Mouse (Mus musculus) embryonic stem cell, embryonic (primary cell): ENCODE measurements around the gene Mipol1.

Experiments
- CTCF ChIA-PET, 4 experiments: fragments of 300-600 bp in 2 of 4; fragments of 350-600 bp in 2 of 4; sonication (Branson Sonifier 250); formaldehyde crosslinking; loops; one replicate each; lab custom pipeline; 2022; ENCODE audit warnings: inconsistent platforms in 2 of 4; lab: Charles Lee
- POLR2A ChIA-PET, 4 experiments: fragments of 300-600 bp in 2 of 4; fragments of 350-600 bp in 2 of 4; sonication (Branson Sonifier 250); formaldehyde crosslinking; loops; one replicate each; lab custom pipeline; 2022; ENCODE audit warnings: antibody characterized with exemption in 4 of 4, inconsistent platforms in 1 of 4; lab: Charles Lee

Mipol1 gene

GRCm38 (mm10) chr12:57536056-57536908 is 306.1 kb downstream of the Mipol1 start:
- POLR2A ChIA-PET = interaction anchor here in 2 of 4 experiments (0.6 to 1.4 kb wide), 2 partner anchors 305 to 841 kb away, joined by 3 to 4 read pairs; no protein-coding TSS in a partner anchor
- CTCF ChIA-PET = interaction anchor here in 2 of 4 experiments (0.7 to 0.8 kb wide), 2 partner anchors 9 to 10 kb away, joined by 3 read pairs; no protein-coding TSS in a partner anchor

GRCm38 (mm10) chr12:57536909-57537670 is 306.9 kb downstream of the Mipol1 start:
- ChIA-PET CTCF (interaction anchor here in 1 of 4 experiments (0.7 kb wide), 1 partner anchor 8 kb away, joined by 3 read pairs; no protein-coding TSS in a partner anchor), POLR2A (interaction anchor here in 2 of 4 experiments (0.6 to 1.0 kb wide), 2 partner anchors 10 to 841 kb away, joined by 3 to 4 read pairs; no protein-coding TSS in a partner anchor)

GRCm38 (mm10) chr12:57537791-57538587 is 307.8 kb downstream of the Mipol1 start:
- POLR2A ChIA-PET = interaction anchor here in 1 of 4 experiments (0.6 to 1.1 kb wide), 4 partner anchors 11 to 837 kb away, joined by 3 to 5 read pairs (median 3); no protein-coding TSS in a partner anchor

GRCm38 (mm10) chr12:57538588-57539550 is 308.6 kb downstream of the Mipol1 start:
- ChIA-PET CTCF (interaction anchor here in 2 of 4 experiments (0.6 to 1.3 kb wide), 3 partner anchors 10 to 87 kb away, joined by 3 to 9 read pairs (median 7); no protein-coding TSS in a partner anchor), POLR2A (interaction anchor here in 1 of 4 experiments (0.6 to 1.1 kb wide), 3 partner anchors 11 to 838 kb away, joined by 3 to 5 read pairs (median 3); no protein-coding TSS in a partner anchor)

More at GRCm38 (mm10) chr12:57537791-57538587, 307.8 kb downstream of the Mipol1 start:
- CTCF ChIA-PET = interaction anchor here in 1 of 4 experiments (0.8 kb wide), 1 partner anchor 11 kb away, joined by 7 read pairs; no protein-coding TSS in a partner anchor

- CTCF ChIA-PET = interaction anchor here in 2 of 4 experiments (0.6 to 1.3 kb wide), 3 partner anchors 10 to 209 kb away, joined by 3 to 10 read pairs (median 9); no protein-coding TSS in a partner anchor
- POLR2A ChIA-PET = interaction anchor here in 1 of 4 experiments (1.1 kb wide), 1 partner anchor 838 kb away, joined by 5 read pairs; no protein-coding TSS in a partner anchor
Measured at GRCm38 (mm10) chr12:57539551-57539985, 309.3 kb downstream of the Mipol1 start.

GRCm38 (mm10) chr12:57541118-57541517 is 310.9 kb downstream of the Mipol1 start:
- ChIA-PET CTCF (interaction anchor here in 1 of 4 experiments (1.5 to 1.7 kb wide), 2 partner anchors 35 to 851 kb away, joined by 4 to 5 read pairs; no protein-coding TSS in a partner anchor), POLR2A (interaction anchor here in 1 of 4 experiments (1.0 kb wide), 1 partner anchor 10 kb away, joined by 4 read pairs; no protein-coding TSS in a partner anchor)

GRCm38 (mm10) chr12:57541931-57542745 is 311.9 kb downstream of the Mipol1 start:
- CTCF ChIA-PET = interaction anchor here (0.8 to 2.4 kb wide), 21 partner anchors 8 to 852 kb away, joined by 3 to 11 read pairs (median 4); partner anchors contain the start of gene Ttc6 (in 1 of the 4)
- POLR2A ChIA-PET = interaction anchor here in 3 of 4 experiments (0.7 to 2.0 kb wide), 4 partner anchors 8 to 1468 kb away, joined by 3 to 4 read pairs (median 4); partner anchors contain the start of genes Mipol1 (in 1 of the 3) and Prps1l3 (in 1 of the 3)

- POLR2A ChIA-PET = interaction anchor here in 1 of 4 experiments (2.0 kb wide), 1 partner anchor 346 kb away, joined by 4 read pairs; no protein-coding TSS in a partner anchor
- CTCF ChIA-PET = interaction anchor here (1.0 to 2.4 kb wide), 15 partner anchors 8 to 853 kb away, joined by 3 to 11 read pairs (median 4); no protein-coding TSS in a partner anchor
Measured at GRCm38 (mm10) chr12:57542746-57543626, 312.8 kb downstream of the Mipol1 start.

GRCm38 (mm10) chr12:57543627-57543991 is 313.4 kb downstream of the Mipol1 start:
- POLR2A ChIA-PET = interaction anchor here in 2 of 4 experiments (0.6 to 2.0 kb wide), 3 partner anchors 9 to 347 kb away, joined by 3 to 4 read pairs (median 3); no protein-coding TSS in a partner anchor
- CTCF ChIA-PET = interaction anchor here in 3 of 4 experiments (0.6 to 2.4 kb wide), 3 partner anchors 9 to 862 kb away, joined by 3 to 11 read pairs (median 5); no protein-coding TSS in a partner anchor

- ChIA-PET POLR2A (interaction anchor here in 1 of 4 experiments (0.7 kb wide), 1 partner anchor 10 kb away, joined by 3 read pairs; no protein-coding TSS in a partner anchor), CTCF (interaction anchor here in 1 of 4 experiments (0.6 kb wide), 2 partner anchors 8 to 239 kb away, joined by 3 read pairs; no protein-coding TSS in a partner anchor)
Measured at GRCm38 (mm10) chr12:57544641-57545370, 314.6 kb downstream of the Mipol1 start.

GRCm38 (mm10) chr12:57545371-57546241 is 315.4 kb downstream of the Mipol1 start:
- ChIA-PET POLR2A (no interaction called here), CTCF (interaction anchor here in 2 of 4 experiments (0.5 to 1.1 kb wide), 4 partner anchors 9 to 140 kb away, joined by 3 to 8 read pairs (median 6); partner anchors contain the start of gene Ttc6 (in 1 of the 2))
